Mouse (Mus musculus): ENCODE data around the gene Psmd5.

DNA sequence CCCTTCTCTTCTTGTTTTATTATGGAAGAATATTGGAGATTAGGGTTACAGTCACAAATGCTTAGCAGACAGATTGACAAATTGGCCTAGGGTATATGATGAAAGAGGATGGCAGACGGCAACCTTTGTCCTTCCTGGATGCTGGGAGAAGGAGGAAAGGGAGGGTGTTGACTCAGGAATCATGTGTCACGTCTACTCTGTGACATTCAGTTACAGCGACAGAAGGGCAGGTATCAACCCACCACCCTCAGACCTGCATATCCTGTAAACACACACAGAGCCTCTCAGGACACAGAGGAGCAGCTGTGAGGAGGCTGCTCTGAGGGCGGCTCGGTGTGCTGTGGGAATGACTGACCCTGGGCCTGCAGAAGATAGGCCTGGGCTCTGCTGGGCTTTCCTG lies 8.4 kb upstream of the Psmd5 start:
- TF ChIP-seq POLR2A (IDR thresholded peaks at IDR 0.05; ENCODE audit: extremely low read depth, insufficient read depth, low read length) (no peak), CTCF (IDR thresholded peaks at IDR 0.05; ENCODE audit: extremely low read depth, insufficient read depth, low read length) (no peak)

All from cortical plate, adult 2 months (tissue).